Mouse (Mus musculus) retina, postnatal 7 days (tissue): ENCODE measurements around the gene Rhox3a2.
"Not testable (repeated sequence)": the region's sequence is repeated elsewhere in the genome, so short reads cannot be mapped to it uniquely, and the experiment has no call there.

Source experiments
- DNase-seq: peaks from one replicate; pipeline ENCODE4 v3.0.0-alpha.2; 2012; ENCODE audit warnings: low read depth, low spot score

Rhox3a2 gene

GRCm38 (mm10) chrX:37379728-37380127 is at the start of gene Rhox3a2:
TSS of gene Rhox3a2 (plus strand) at chrX:37380028.
- not testable (repeated sequence) for DNase-seq

- DNase-seq = not testable (repeated sequence)
Measured at GRCm38 (mm10) chrX:37390548-37390947, 10.7 kb downstream of the Rhox3a2 start, which contains the start of gene Rhox4a2. TSS of gene Rhox4a2 (plus strand) at chrX:37390848.

- not testable (repeated sequence) for DNase-seq
Measured at GRCm38 (mm10) chrX:37411767-37412166, 31.9 kb downstream of the Rhox3a2 start, which contains the start of gene Rhox2b. TSS of gene Rhox2b (plus strand) at chrX:37412067.

GRCm38 (mm10) chrX:37432194-37432593 is 52.4 kb downstream of the Rhox3a2 start, which contains the start of gene Rhox4b:
TSS of gene Rhox4b (plus strand) at chrX:37432494.
- DNase-seq = not testable (repeated sequence)
